Mouse (Mus musculus) ovary, adult 18-20 months (tissue): ENCODE data around the gene Tlr6.

Experiments
- DNase-seq: peaks from one replicate; pipeline ENCODE4 v3.0.0; 2022; ENCODE audit warnings: low spot score, mixed read lengths

Tlr6 gene

DNA sequence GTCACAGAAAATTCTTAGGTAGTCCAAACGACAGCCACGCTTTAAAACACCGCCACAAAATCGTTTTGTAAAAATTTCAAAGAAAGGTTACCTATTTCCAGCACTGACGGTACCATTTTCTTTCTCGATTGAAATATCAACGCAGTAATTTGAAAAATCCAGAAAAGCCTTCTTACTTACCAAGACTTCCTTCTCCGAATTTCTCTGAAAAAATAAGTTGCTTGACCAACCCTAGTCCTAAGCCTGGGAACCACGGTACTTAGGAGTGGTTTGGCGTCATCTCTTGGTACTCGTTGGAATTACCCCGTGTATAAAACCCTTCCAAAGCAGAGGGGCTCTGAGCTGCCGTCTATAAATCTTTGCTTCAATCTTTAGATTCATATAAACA, at the start of gene Tlr6:
TSS of gene Tlr6 (minus strand) at position 255 of the 388 bp plus-strand sequence.
- no peak for DNase-seq

DNA sequence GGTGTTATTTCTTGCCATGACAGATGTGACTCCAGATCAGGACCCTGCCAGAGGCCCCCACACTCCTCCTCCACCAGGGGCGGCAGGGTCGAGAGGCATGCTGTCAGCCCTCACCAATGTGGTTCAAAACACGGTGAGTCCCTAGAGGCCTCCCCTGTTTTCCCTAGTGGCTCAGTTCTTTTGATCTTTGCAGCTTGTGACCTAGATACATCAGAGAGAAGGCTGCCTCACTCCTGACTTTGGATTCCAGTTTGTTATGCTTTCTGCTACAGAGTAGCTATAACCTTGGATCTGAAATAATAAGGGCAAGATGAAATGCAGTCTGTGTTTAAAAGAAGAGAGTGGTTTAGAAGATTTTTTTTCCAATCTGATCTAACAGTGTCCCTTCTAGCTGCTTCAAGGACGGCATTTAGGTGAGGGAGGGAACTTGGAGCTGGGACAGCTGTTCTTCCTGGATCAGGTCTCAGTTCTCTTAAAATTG, 46.2 kb upstream of the Tlr6 start:
- DNase-seq, result peak; percentile 42

DNA sequence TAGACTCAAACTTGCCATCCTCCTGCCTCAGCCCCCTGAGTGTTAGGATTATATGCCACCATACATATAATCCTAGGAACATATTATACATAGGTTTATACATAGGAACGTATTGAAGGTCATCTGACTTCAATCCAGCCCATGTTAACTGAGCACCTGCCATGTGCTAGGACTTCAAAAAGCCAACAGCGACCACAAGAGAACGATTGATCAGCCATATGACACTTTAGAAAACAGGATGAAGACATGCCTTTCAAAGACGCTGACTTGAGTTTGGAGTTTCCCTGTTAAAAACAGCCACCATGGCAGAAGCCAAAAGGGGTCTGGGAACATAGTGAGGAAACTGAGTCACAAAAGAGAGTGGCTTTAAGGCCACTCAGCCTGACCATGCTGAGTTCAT, 45.4 kb upstream of the Tlr6 start:
- no peak for DNase-seq

DNA sequence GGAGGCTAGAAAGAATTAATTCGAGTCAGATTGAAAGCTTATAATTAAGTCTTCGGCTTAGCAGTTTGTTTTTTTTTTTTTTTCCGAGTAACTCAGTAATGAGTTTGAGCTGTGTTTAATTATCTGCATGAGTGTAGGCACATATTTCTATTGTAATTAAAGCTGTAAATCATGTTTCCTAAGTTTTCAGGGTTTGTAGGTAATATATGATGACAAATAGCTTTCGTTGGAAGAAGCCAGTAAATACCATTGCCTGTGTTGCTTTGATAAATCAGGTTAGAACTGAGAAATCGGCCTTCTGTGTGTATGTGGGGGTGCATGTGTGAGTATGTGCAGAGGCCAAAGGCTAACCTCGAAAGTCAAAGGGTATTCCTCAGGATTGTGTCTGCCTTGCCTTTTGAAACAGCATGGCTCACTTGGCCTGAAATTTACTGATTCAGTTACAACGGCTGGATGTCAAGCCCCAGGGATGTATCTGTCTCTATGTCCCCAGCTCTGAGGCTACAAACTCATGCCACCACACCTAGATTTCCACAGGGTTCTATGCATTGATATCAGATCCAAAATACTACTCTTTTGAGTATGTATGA, 44.1 kb upstream of the Tlr6 start:
- no peak for DNase-seq

DNA sequence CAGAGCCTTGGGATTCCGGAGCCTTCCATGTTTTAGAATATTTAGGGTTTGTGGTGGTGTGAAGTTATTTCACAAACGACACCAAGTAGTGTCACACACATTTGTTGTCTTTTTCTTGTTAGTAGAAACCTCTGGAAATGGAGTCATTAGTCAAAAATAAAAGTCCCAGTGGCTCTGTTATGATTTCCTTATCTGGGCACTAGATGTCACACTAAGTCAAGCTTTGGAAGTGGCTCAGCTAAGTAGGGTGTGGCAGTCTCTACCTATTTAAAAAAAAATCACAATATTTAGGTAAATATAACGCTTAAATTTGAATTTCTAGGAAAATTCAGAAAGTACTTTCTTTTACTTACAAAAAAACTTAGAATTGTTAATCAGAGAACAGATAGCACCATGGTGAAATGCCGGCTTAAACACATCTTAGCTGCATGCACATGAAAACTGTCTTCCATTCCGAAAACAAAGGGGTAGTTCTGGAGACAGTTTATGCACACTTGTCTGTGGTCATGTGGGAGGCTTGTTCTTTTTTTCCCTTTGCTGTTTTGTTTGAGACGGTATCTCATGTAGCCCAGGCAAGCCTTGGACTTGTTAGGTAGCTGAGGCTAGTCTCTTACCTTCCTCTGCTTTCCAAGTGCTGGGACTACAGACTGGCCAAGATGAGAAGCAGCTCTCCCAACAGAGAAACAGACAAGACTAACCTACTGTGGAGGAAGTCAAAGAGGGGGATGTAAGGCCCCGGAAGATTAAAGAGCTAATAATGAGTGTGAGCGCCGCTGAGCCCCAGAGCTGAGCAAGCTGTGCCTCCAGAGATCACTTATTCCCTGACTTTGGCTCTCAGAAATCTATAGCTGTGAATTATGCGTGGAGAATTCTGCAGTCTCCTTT, 43.3 kb upstream of the Tlr6 start:
- DNase-seq, result no peak

DNA sequence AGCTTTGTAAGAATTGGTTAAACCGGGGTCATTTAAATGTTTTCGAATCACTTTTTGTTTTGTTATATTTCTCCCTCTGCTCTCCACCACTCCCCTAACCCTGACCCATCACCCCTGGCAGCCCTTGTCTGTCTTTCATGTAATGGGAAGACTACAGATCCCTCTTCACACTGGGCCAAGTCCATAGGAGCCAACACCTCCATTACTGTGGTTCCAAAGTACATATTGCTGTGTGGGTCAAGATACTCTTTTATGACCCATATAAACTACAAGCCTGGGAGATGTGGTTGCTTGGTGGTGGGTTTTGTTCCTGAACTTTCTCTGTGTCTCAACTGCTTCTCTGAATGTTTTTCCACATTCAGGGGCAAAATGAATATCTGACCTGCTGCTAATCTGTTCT, 35.5 kb upstream of the Tlr6 start:
- no peak for DNase-seq

DNA sequence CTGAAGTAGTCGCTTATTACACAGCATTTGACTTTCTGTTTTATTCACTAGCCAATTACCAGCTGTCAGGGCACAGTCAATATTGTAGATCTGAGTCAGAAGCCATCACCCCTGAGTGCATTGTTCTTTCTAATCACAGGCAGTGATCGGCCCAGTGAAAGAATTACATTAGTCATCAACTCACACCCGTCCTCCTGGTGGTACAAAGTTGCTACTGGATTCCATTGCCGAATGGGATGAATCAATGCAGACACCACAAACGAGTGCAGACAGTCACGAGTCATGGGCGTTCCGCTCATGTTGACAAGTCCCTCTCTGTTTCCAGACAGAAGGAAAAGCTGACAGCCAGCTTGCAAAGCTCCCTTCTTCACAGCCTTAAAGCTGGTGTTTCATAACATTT, 32.6 kb upstream of the Tlr6 start:
- no peak for DNase-seq

DNA sequence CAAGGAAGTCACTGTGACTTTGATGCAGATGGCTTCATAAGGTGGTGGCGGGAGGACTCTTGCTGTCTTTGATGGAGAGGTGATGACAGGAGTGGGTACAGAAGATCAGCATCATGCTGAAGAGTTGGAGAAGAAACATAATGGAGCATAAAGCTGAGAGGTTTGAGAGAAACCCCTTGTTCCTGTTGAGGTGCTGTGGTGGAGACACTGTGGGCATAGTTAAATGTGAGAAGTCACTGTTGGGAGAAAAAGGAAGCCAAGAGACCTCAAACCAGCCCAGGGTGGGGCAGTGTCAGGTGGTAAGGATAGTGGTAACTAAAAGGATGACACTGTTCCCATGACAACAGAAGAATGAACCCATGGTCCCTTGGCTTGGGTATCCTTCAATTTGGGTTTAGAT, 30.0 kb upstream of the Tlr6 start:
- no peak for DNase-seq

DNA sequence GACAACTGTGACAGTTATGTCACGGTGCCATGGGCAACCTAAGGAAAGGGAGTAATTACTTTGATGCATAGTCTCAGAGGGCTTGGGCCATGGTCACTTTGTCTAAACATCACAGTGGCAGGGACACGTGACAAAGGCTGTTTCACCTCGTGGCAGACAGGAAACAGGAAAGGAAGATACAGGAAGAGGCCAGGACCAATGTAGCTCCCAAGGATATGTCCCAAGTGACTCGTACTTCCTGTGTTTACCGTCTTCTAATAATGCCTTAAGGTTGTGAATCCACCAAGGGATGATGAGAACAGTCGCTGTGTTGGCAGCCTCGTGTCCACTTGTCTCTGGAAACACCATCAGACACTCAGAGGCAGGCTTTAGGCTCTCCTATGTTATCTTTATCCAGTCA, 26.1 kb upstream of the Tlr6 start:
- DNase-seq, result no peak

DNA sequence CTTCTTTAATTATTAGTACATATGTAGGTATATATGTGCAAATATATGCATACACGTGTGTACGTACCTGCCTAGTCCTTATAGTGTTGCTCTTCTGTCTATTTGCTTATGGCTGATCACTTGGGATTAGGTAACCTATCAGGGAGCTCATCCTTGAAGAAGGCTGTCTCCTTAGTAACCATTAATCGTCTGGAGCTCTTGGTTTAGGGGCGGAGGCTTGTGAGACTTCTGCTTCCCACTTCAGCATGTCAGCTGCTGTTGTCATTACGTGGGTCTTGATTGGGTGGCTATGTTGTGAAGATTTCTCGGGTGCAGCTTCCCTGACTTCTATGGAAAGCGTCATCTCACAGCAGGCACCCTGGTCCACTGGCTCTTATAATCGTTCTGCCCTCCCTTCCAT, 17.2 kb upstream of the Tlr6 start:
- DNase-seq, result no peak

DNA sequence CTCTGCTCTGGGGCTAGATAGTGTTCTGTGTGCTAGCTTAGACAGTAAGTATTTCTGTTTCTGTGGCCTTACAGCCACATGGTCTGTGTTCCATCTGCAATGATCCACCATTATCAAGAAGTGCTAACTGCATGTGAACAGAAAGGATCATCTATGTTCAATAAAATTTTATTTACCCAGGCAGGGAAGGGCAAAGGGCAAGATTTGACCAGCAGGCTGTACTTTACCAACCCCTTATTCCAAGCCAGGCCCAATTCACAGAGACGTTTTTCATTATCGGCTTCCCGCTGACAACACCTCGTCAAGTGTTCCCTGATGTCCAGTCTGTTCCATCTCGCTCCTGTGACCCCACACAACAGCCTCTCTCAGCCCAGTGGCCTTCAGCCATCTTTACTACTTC, 15.2 kb upstream of the Tlr6 start:
- no peak for DNase-seq

DNA sequence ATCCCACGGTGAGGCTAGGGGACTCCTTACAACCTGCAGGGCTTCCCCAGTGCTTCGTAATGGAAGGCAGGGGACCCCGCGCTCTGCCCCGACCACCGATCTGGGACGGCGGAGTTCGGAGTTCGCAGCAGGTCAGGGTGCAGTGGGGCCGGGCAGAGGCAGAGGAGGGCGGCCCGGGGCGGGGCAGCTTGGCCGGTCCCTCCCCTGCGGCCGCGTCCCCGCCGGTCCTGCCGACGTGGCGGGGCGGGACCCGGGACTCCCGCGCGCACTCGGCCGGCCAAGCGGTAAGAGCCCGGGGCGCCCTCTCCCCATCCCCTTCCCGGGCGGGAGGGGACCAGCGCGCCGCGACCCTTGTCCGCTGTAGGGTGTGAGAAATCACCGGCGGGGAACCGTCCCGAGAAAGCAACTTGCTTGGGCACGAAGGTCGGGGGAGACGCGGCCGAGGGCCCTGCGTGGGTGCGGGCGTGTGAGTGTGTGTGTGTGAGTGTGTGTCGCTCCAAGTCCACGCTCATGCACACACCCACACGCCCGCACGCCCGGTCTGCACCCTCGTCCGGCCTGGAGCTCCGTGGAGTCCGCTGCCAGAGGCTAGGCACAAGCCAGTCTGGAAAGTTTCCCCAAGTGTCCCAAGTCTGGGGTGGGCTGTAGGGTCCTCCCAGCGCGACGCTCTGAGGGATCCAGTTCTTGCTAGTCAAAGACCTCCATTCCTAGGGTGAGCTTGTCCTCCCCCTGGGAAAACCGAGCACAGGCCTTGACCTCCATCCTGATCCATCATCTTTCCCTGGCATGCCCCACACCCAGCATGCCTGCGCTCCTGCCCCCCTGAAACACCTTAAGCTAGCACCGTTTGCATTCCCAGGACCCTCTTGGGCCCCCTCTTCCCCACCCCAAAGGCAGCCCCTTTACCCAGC, 10.2 kb upstream of the Tlr6 start, which contains the start of gene Fam114a1:
TSS of gene Fam114a1 (plus strand) at position 211 of the 911 bp plus-strand sequence.
- DNase-seq, result peak; percentile 76

DNA sequence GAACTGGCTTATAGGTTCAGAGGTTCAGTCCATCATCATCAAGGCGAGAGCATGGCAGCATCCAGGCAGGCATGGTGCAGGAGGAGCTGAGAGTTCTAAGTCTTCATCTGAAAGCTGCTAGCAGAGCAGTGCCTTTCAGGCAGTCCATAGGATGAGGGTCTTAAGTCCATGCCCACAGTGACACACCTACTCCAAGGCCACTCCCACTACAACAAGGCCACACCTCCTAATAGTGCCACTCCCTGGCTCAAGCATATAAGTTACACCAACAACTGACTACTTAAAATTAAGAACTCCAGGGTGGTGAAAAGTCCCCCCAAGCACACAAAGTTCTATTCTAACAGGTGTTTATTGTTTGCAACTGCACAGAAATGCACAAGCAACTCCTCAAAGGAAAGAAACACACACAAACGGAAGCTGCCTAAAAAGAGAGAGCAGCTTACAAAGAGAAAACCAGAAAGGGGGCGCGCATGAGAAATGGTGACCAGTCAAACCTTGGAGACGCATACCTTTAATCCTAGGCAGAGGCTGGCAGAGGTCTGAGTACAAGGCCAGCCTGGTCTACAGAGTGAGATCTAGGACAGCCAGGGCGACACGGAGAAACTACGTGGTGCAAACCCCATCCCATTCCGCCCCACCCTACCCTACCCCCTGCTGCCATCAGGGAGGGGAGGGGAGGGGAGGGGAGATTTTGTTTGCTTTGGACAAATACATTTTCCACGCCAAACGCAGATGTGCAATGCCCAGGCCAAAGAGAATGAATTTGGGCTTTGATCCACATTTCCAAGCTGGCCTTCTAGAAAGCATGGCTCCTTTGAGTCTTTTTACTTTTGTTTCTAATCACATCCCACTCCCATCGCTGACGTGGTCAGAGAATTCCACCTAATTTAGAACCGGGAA, 9.3 kb upstream of the Tlr6 start:
- peak; percentile 8 for DNase-seq

DNA sequence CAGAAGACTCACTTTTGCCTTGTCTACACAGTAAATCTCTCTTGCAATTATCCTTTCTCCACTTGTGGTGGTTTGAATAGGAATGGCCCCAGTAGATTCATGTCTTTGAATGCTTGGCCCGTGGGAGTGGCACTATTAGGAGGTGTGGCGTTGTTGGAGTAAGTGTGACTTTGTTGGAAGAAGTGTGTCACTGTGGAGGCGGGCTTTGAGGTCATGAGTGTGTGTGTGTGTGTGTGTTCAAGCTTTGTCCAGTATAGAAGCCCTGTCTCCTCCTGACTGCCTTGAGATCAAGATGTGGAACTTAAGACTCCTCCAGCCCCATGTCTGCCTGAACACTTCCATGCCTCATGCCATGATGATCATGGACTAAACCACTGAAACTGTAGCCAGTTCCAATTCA, 3.8 kb upstream of the Tlr6 start:
- DNase-seq, result no peak

DNA sequence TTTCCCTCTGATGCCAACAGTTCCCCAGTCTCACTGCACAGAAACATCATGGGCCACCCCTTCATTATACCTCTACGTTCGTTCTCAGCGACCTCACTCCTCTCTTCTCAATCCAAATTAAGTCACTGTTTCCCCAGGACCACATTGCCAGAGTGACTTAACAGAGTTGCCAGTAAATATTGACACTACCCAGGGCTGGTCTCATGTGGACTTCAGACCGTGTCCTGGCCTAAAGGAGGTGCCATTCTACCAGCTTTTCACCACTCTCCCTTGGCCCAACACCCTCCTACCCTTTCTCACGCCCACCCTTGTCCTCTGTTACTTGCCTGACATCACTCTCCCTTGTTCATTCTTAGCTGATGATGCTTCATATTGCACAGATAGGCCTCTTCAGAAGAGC, 3.4 kb upstream of the Tlr6 start:
- DNase-seq, result no peak

DNA sequence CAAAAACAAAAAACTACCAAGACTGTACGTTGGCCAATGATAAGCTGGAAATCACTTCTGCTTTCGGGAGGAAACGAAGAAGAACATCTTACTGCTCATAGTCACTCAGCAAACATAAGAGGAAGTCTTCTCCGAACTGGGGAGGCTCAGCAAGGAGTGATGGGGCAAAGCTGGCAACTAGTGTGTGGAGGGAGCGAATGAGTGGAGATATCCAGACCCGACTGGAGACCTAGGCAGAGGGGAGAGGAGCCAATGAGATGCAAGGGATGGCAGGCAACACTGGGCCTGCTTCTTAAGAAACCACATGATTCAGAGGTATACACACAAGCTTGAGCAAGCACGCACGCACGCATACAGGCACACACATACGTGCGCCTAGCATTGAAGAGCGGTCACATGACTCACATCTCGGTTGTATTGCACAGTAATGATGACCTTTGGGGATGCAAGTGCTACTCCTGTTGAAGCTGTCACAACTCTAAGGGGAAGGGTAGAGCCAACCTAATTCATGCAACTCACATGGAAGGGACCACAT, 1.0 kb upstream of the Tlr6 start:
- DNase-seq, result no peak

DNA sequence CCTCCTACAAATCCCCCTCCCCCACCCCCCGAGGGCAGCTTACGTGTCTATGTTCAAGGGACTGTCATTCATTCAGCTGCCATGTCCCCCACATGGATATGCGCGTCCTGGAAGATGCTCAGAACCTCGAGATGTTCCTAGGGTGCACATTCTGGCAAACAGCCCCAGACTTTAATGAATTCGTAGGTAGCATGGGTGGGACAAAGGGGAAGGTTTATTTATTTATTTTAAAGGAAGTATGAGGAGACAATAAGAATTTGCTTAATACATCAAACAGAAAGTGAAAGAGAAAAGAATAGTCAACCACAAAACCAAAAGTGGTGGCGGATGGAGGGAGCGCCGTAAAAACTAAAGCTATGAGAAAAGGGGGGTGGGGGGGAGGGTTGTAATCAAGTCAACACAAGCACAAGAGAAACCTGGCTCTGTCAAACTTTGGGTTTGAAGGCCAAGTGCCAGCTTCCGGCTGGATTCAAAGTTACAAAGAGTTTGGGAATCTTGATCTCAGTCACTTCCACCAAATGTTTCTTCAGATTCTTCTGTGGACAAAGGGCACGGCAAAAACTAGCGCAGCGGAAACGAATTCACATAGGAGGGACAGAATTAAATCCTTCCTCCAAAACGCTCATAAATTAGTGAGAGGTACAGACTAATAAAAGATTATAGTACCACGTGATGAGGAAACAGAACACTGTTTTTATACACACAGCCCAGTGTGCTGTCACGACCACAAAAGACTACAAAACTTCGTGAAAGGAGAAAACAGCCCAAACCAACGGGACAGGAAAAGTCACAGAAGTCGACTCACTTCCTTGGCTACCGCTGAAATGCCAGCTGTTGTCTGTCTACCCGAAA, 680 bp downstream of the Tlr6 start:
- no peak for DNase-seq

DNA sequence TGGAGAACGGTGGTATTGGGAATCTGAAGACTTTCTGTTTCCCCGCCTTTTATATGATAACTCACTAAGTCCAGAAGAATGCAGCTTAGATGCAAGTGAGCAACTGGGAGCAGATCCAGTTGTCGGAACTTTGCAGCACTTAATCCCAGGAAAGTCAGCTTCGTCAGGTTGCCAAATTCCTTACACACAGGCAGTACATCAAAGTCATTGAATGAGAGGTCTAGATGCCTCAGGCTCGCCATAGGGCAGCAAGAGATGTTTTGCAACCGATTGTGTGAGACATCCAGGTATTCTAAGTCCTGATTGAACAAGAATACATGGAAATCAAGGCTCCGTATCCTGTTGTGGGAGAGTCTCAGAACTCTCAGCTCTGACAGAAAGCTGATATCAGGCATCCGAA, 5.0 kb downstream of the Tlr6 start:
- DNase-seq, result no peak

DNA sequence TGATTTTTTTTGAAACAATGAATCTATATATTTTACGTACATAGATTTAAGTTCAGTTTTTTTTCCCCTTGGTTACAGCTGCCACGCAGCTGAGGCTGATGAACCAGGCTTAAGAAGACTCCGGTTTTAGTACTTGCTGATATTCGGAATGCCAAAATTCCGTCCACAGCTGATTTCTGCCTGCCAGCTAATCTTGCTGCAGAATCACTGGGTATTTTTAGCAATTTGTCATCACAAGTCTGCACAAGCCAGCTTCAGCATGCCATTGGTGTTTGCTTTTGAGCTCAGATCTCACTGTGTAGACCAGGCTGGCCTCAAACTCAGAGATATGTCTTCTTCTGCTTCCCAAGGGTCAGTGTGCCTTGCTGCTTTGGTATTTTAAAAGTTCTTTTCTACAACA, 8.4 kb downstream of the Tlr6 start:
- DNase-seq, result no peak

DNA sequence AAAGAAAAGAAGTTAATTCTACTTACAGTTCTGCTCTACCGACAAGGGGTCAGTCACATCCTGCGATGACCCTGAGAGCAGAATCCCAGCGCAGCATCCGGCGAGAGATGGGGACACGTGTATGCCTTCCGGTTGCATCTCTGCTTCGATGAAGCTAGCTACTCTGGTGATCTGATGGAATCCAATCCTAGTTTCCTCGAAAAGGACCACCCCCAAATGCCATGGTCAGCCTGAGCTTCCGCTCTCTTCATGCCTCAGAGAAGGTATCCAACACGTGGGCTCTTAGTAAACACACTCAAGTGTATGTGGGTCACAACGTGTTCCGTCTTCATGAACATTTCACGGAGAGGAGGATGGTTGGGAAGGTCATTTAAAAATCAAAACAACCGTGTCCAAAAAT, 27.1 kb downstream of the Tlr6 start:
- DNase-seq, result no peak
